17 mouse cellular contexts compared by ENCODE assay signal in the genomic region with DNA sequence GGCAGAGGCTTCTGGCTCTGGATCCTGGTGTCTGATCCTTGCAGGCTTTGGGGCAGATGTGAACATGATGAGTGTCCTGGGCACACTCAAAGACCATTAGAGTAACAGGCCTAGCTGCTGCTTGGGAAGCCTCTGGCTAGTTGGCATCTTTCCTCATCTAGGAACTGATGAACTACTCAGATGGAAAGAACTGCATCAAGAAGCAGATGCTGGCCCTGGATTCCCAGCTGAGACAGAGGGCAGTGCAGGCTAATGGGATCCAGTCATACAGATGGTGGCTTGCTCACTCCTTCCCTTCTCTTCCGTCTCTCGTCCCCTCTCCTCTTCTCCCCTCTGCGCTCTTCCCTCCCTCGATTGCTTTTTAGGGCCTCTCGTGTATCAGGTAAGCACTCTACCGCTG.
"Had no signal": no experiment of that assay in that cellular context is flagged by ENCODE, and none has a peak within 500 bp of the region (broad histone marks: within the 10 kb centered on the region; RNA-seq: fewer than 3 reads in every experiment).

No protein-coding gene starts in this region.

- H3K36me3 ChIP-seq: midbrain, embryonic 10.5 days; midbrain, embryonic 12.5 days; neural tube, embryonic 13.5 days; neural tube, embryonic 15.5 days had no signal

- H3K4me3 ChIP-seq: midbrain, embryonic 10.5 days; midbrain, embryonic 12.5 days; myocyte; neural tube, embryonic 13.5 days; neural tube, embryonic 15.5 days had no signal

- H3K4me1 ChIP-seq: midbrain, embryonic 10.5 days had no signal

- H3K4me2 ChIP-seq: lung, embryonic 14.5 days; midbrain, embryonic 12.5 days; neural tube, embryonic 13.5 days; neural tube, embryonic 15.5 days had no signal

- DNase-seq: lung, adult 18-20 months; lung, embryonic 14.5 days; lung, postnatal 10 days; lung, postnatal 4 days; midbrain, embryonic 14.5 days; retina, postnatal 1 day; right cerebral cortex, adult 18-20 months; right cerebral cortex, postnatal 14 days; spleen, adult 18-20 months; thymus, adult 18-20 months; thymus, postnatal 14 days; thymus, postnatal 36 days had no signal

- H3K9me3 ChIP-seq: midbrain, embryonic 10.5 days; midbrain, embryonic 12.5 days; neural tube, embryonic 13.5 days; neural tube, embryonic 15.5 days had no signal

- H3K9ac ChIP-seq: lung, embryonic 14.5 days; midbrain, embryonic 12.5 days; neural tube, embryonic 13.5 days; neural tube, embryonic 15.5 days had no signal

- H3K27me3 ChIP-seq: midbrain, embryonic 12.5 days; neural tube, embryonic 13.5 days; neural tube, embryonic 15.5 days had no signal

- H3K27ac ChIP-seq: midbrain, embryonic 10.5 days; midbrain, embryonic 12.5 days; neural tube, embryonic 13.5 days; neural tube, embryonic 15.5 days had no signal
